Mouse (Mus musculus): Measurements from ENCODE around the gene Sytl3.

Gene Sytl3

GRCm38 (mm10) chr17:6759717-6760292 lies 100.9 kb downstream of the Sytl3 start:
- no peak for DNase-seq

GRCm38 (mm10) chr17:6763513-6764226 lies 104.8 kb downstream of the Sytl3 start:
- DNase-seq = no peak

GRCm38 (mm10) chr17:6764227-6764593 lies 105.3 kb downstream of the Sytl3 start:
- no peak for DNase-seq

- no peak for DNase-seq
Measured at GRCm38 (mm10) chr17:6764730-6765129, 105.8 kb downstream of the Sytl3 start.

- DNase-seq = peak in 1 of 2 experiments; percentile 33
Measured at GRCm38 (mm10) chr17:6765886-6766285, 107.0 kb downstream of the Sytl3 start.

GRCm38 (mm10) chr17:6766823-6767222 lies 107.9 kb downstream of the Sytl3 start:
- no peak for DNase-seq

GRCm38 (mm10) chr17:6767771-6768170 lies 108.9 kb downstream of the Sytl3 start:
- peak in 1 of 2 experiments; percentile 16 for DNase-seq

GRCm38 (mm10) chr17:6768301-6768788 lies 109.5 kb downstream of the Sytl3 start:
- no peak for DNase-seq

GRCm38 (mm10) chr17:6769602-6770001 lies 110.7 kb downstream of the Sytl3 start:
- no peak for DNase-seq

GRCm38 (mm10) chr17:6771661-6772489 lies 113.0 kb downstream of the Sytl3 start:
- no peak for DNase-seq

- no peak for DNase-seq
Measured at GRCm38 (mm10) chr17:6772490-6772773, 113.5 kb downstream of the Sytl3 start.

- DNase-seq = no peak
Measured at GRCm38 (mm10) chr17:6773249-6773966, 114.5 kb downstream of the Sytl3 start.

- no peak for DNase-seq
Measured at GRCm38 (mm10) chr17:6775221-6775620, 116.3 kb downstream of the Sytl3 start.

GRCm38 (mm10) chr17:6775671-6776070 lies 116.8 kb downstream of the Sytl3 start:
- no peak for DNase-seq

- no peak for DNase-seq
Measured at GRCm38 (mm10) chr17:6776123-6776522, 117.2 kb downstream of the Sytl3 start.

- no peak for DNase-seq
Measured at GRCm38 (mm10) chr17:6776576-6776975, 117.7 kb downstream of the Sytl3 start.

GRCm38 (mm10) chr17:6777061-6777460 lies 118.2 kb downstream of the Sytl3 start:
- DNase-seq = no peak

- DNase-seq = no peak
Measured at GRCm38 (mm10) chr17:6777629-6778331, 118.9 kb downstream of the Sytl3 start.

GRCm38 (mm10) chr17:6778332-6778683 lies 119.4 kb downstream of the Sytl3 start:
- DNase-seq = peak; percentile 64 to 69

GRCm38 (mm10) chr17:6778771-6779509 lies 120.0 kb downstream of the Sytl3 start:
- peak; percentile 51 to 58 for DNase-seq

- no peak for DNase-seq
Measured at GRCm38 (mm10) chr17:6779632-6780031, 120.7 kb downstream of the Sytl3 start.

Measured in lung, postnatal 4 days (tissue).